Mouse (Mus musculus): ENCODE measurements around the gene Rpl22l1.

DNA sequence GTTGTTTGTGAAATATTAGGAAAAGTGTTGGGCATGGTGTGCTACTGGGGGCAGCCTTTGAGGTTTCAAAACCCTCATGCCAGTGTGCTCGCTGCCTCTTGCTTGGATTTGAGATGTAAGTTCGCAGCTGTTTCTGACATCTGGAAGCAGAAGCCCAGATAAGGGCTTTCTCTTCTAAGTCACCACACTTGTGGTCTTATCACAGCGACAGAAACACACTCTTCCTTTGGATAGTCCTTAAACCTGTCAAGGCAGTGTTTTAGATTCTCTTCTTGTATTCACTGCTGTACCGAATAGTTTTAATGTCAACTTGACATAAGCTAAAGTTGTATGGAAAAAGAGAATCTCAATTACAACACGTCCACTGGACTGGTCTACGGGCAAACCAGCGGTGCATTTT, 29.9 kb upstream of the Rpl22l1 start:
- no peak for TF ChIP-seq MXI1 (IDR thresholded peaks at IDR 0.05; ENCODE audit: low read depth, low read length)
- no peak for TF ChIP-seq USF1 (IDR thresholded peaks at IDR 0.05; ENCODE audit: low read depth, low read length)
- TF ChIP-seq MAX (IDR thresholded peaks at IDR 0.05; ENCODE audit: low read length), result no peak
- TF ChIP-seq HCFC1 (IDR thresholded peaks at IDR 0.05; ENCODE audit: low read depth, low read length), result no peak
- TF ChIP-seq ZKSCAN1 (IDR thresholded peaks at IDR 0.05; ENCODE audit: borderline replicate concordance, low read depth, low read length), result no peak
- no peak for TF ChIP-seq POLR2A (IDR thresholded peaks at IDR 0.05; ENCODE audit: low read depth, low read length)
- TF ChIP-seq NELFE (IDR thresholded peaks at IDR 0.05; ENCODE audit: low read depth, low read length), result no peak
- TF ChIP-seq GABPA (IDR thresholded peaks at IDR 0.05; ENCODE audit: insufficient replicate concordance, low read depth, low read length), result no peak
- TF ChIP-seq ZNF384 (IDR thresholded peaks at IDR 0.05; ENCODE audit: low read depth, low read length), result no peak
- TF ChIP-seq EP300 (IDR thresholded peaks at IDR 0.05; ENCODE audit: low read length), result no peak
